Mouse (Mus musculus) embryonic facial prominence, embryonic 15.5 days (tissue): ENCODE measurements around the gene 4931406C07Rik. TPM values are rescaled to one million over a fixed set of nuclear protein-coding genes. Genes with fewer than 3 reads are reported as not detected.
A peak's percentile ranks its signal among the peaks of the same experiment; 100 is the strongest.
"Not testable (repeated sequence)": the region's sequence is repeated elsewhere in the genome, so short reads cannot be mapped to it uniquely, and the experiment has no call there.

Experiments used
- ATAC-seq: fragments of 200-750 bp; cut with Nextera tagmentation; 2 replicates; pipeline ENCODE4 v1.8.0; 2017; ENCODE audit warnings: low read depth, moderate TSS enrichment; ENCODE audit not compliant: insufficient number of reproducible peaks, low FRiP score, low TSS enrichment
- H3K27ac ChIP-seq: fragments of 300-500 bp; sonication (generic); replicated peaks from 2 replicates; pipeline ENCODE4 v1.5.1; 2015; ENCODE audit warnings: mild to moderate bottlenecking, inconsistent platforms
- H3K27me3 ChIP-seq: fragments of 300-500 bp; sonication (generic); 2 replicates; pipeline ENCODE4 v1.6.1; 2015; ENCODE audit warnings: inconsistent platforms
- H3K36me3 ChIP-seq: fragments of 300-500 bp; sonication (generic); 2 replicates; pipeline ENCODE4 v1.6.1; 2015; ENCODE audit warnings: mild to moderate bottlenecking, inconsistent platforms
- H3K4me1 ChIP-seq: fragments of 300-500 bp; sonication (generic); 2 replicates; pipeline ENCODE4 v1.6.1; 2015; ENCODE audit warnings: inconsistent platforms
- H3K4me2 ChIP-seq: fragments of 300-500 bp; sonication (generic); replicated peaks from 2 replicates; pipeline ENCODE4 v1.6.1; 2015; ENCODE audit warnings: mild to moderate bottlenecking, inconsistent platforms
- H3K4me3 ChIP-seq: fragments of 300-500 bp; sonication (generic); replicated peaks from 2 replicates; pipeline ENCODE4 v1.5.1; 2015; ENCODE audit warnings: mild to moderate bottlenecking, inconsistent platforms
- H3K9ac ChIP-seq: fragments of 300-500 bp; sonication (generic); 2 replicates; pipeline ENCODE4 v1.6.1; 2015; ENCODE audit warnings: inconsistent platforms
- H3K9me3 ChIP-seq: fragments of 300-500 bp; sonication (generic); replicated peaks from 2 replicates; pipeline ENCODE4 v1.6.1; 2016; ENCODE audit warnings: inconsistent platforms
- WGBS: fragments of 180-500 bp; shearing (Covaris S2); methylation state at CpG from one replicate; pipeline ENCODE4 v1.1.7; 2015; 5-methylcytosine and 5-hydroxymethylcytosine counted together
- polyA plus RNA-seq: library from polyadenylated mRNA; unstranded; fragments of >200 nt; fragmentation: Nextera tagmentation; extraction: Ambion mirVana; gene quantifications from 2 replicates; pipeline ENCODE4 v1.2.1, GENCODE M21; 2015

4931406C07Rik gene
- polyA plus RNA-seq, result 9.8 and 12.5 TPM in 2 replicates

- peak; percentile 72 for ATAC-seq
- Histone ChIP-seq H3K9me3 (no peaks in the 10 kb centered on the region), H3K9ac (peak within 1 kb of the TSS; percentile 95), H3K4me3 (peak within 1 kb of the TSS; percentile 81), H3K36me3 (peaks cover 21% of the 10 kb centered on the region), H3K4me1 (peaks cover 21% of the 10 kb centered on the region), H3K4me2 (peak within 1 kb of the TSS; percentile 69), H3K27me3 (no peaks in the 10 kb centered on the region), H3K27ac (peak within 1 kb of the TSS; percentile 91)
- 0% methylated on average over 35 of the region's 35 CpGs for WGBS
Observed at GRCm38 (mm10) chr9:15306398-15307119, at the start of gene 4931406C07Rik. TSS of gene 4931406C07Rik (minus strand) at chr9:15306448.

DNA sequence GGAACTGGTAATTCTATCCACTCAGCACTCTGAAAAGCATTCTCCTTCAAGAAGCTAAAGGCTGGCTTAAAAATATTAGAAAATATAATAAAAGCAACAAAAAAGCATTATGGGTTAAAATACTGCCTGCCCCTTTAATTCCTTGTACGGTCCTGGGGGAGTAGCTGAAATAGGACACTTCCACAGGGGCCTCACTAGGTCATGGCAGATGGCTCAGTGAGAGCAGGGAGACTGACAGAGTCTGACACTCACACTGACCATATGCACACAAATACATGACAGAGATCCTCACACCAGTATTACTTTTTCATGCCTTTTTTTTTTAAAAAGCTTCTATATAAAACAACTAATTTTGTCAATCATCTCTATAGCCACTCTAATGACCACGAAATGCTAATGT, 43.7 kb upstream of the 4931406C07Rik start:
- no peak overlapping the region for H3K4me2 ChIP-seq
- H3K27ac ChIP-seq, result no peak overlapping the region
- no peaks in the 10 kb centered on the region for H3K9me3 ChIP-seq
- H3K27me3 ChIP-seq, result no peaks in the 10 kb centered on the region
- H3K36me3 ChIP-seq, result peaks cover 38% of the 10 kb centered on the region
- WGBS, result 47% methylated on average over 2 of the region's 2 CpGs
- H3K9ac ChIP-seq, result no peak overlapping the region
- no peak overlapping the region for H3K4me3 ChIP-seq
- H3K4me1 ChIP-seq, result no peaks in the 10 kb centered on the region
- no peak for ATAC-seq

GRCm38 (mm10) chr9:15337776-15338175, 31.5 kb upstream of the 4931406C07Rik start:
- H3K9ac ChIP-seq, result no peak overlapping the region
- H3K4me3 ChIP-seq, result no peak overlapping the region
- H3K4me2 ChIP-seq, result no peak overlapping the region
- peaks cover 69% of the 10 kb centered on the region for H3K36me3 ChIP-seq
- no peaks in the 10 kb centered on the region for H3K27me3 ChIP-seq
- no peak for ATAC-seq
- H3K4me1 ChIP-seq, result no peaks in the 10 kb centered on the region
- H3K27ac ChIP-seq, result no peak overlapping the region
- 87% methylated on average over 4 of the region's 4 CpGs for WGBS
- no peaks in the 10 kb centered on the region for H3K9me3 ChIP-seq

DNA sequence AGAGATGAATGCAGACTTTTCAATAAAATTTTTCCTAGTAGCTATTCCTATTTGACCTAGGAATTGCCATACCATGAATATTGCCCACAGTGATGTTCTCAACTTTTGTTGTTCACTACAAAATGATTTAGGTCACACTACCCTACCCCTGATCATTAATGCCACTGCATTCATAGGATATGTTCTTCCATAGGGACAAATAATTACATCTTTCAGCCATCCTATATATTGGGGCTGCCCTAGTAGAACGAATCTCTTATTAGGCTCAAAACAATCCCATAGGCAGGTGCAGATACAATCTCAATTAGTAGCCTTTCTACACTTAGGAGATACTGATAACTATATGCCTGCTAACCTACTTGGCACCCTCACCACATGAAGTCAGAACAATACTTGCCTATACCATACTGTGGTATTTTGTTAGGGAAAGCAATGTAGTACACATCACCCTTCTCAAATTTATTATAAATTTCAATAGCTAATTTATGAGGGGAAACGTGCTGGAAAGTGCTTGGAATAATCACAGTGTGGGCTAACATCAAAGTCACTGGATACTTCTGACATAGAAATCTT, 12.0 kb upstream of the 4931406C07Rik start:
- WGBS, result 73% methylated on average over 2 of the region's 2 CpGs
- Histone ChIP-seq H3K27me3 (no peaks in the 10 kb centered on the region), H3K27ac (no peak overlapping the region), H3K4me1 (no peaks in the 10 kb centered on the region), H3K36me3 (peaks cover 63% of the 10 kb centered on the region), H3K9ac (no peak overlapping the region), H3K4me2 (no peak overlapping the region), H3K4me3 (no peak overlapping the region), H3K9me3 (no peaks in the 10 kb centered on the region)
- peak; percentile 63; the same call in 1 of the 2 replicates for ATAC-seq

DNA sequence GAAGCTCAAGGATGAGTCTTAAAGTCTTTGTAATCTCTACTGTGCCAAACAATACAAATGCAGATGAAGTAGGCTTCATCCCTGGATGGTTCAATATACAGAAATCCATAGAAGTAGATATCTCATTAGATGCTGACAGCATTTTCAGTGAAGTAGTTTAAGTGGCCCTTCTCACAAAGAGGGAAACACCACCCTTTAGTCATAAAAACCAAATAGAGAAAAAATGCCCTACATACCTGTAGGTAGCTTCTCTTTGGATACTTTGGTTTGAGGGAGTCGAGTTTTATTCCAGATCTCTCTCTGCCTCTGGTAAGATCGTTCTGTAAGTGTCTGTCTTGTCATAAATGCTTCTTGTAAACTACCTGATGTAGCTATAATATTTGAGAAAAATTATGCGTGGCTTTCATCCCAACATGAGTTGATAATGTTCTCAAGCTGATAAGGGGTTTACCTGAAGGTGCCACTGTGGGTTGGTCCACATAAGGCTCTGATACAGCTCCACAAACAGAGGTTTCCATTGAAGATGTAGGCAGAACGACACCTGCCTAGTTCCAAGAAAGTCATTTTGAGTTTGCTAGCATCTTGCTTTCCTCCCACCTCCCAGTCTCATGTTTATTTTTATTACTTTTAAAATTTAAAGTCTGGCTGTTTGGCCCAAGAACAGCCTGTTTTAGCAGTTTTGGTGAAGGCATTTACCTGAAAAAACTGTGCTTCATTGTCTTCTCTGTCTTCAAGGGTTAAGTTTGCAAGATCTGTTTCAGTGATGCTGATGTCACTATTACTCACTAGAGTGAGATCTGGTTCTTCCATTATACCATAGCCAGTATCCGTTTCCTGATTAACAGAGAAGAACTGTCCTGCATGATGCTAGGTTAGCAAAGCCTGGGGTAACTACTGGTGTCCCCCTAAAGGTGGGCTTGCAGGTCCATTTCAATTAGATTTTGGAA, 11.2 kb upstream of the 4931406C07Rik start:
- ATAC-seq, result no peak
- Histone ChIP-seq H3K36me3 (peaks cover 61% of the 10 kb centered on the region), H3K9ac (no peak overlapping the region), H3K4me2 (no peak overlapping the region), H3K4me1 (no peaks in the 10 kb centered on the region), H3K27ac (no peak overlapping the region), H3K27me3 (no peaks in the 10 kb centered on the region), H3K4me3 (no peak overlapping the region), H3K9me3 (no peaks in the 10 kb centered on the region)
- WGBS, result 58% methylated on average over 5 of the region's 5 CpGs

DNA sequence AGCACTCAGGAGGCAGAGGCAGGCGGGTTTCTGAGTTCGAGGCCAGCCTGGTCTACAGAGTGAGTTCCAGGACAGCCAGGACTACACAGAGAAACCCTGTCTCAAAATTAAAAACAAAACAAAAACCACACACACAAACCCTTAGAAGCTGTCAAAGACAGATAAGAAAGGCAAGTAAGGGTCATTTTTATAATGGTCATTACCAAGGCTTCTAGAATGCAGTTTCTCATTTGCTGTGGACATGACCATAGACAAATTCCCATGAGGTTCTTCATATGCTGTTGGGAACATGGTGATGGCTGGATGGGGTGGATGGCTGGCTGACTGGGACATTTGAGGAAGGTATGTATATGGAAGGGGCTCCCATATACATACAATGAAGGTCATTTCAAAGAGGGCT, 10.0 kb upstream of the 4931406C07Rik start:
- H3K27me3 ChIP-seq, H3K27ac ChIP-seq, H3K4me2 ChIP-seq, H3K9me3 ChIP-seq, ATAC-seq, H3K9ac ChIP-seq, H3K4me1 ChIP-seq, H3K4me3 ChIP-seq: not testable (repeated sequence)
- peaks cover 59% of the 10 kb centered on the region for H3K36me3 ChIP-seq
- WGBS, result 100% methylated on average over 2 of the region's 2 CpGs

- no peak for ATAC-seq
- H3K4me1 ChIP-seq, result no peaks in the 10 kb centered on the region
- no peaks in the 10 kb centered on the region for H3K9me3 ChIP-seq
- H3K4me2 ChIP-seq, result no peak overlapping the region
- H3K9ac ChIP-seq, result no peak overlapping the region
- H3K27me3 ChIP-seq, result no peaks in the 10 kb centered on the region
- peaks cover 69% of the 10 kb centered on the region for H3K36me3 ChIP-seq
- H3K27ac ChIP-seq, result no peak overlapping the region
- no peak overlapping the region for H3K4me3 ChIP-seq
- 96% methylated on average over 1 of the region's 1 CpGs for WGBS
Observed at GRCm38 (mm10) chr9:15314619-15315018, 8.4 kb upstream of the 4931406C07Rik start.

- Histone ChIP-seq H3K4me3 (no peak overlapping the region), H3K4me1 (peaks cover 6% of the 10 kb centered on the region), H3K4me2 (no peak overlapping the region), H3K36me3 (peaks cover 77% of the 10 kb centered on the region), H3K27me3 (no peaks in the 10 kb centered on the region), H3K9me3 (no peaks in the 10 kb centered on the region), H3K27ac (no peak overlapping the region), H3K9ac (no peak overlapping the region)
- WGBS, result 84% methylated on average over 5 of the region's 5 CpGs
- ATAC-seq, result no peak
Observed at GRCm38 (mm10) chr9:15313633-15314032, 7.4 kb upstream of the 4931406C07Rik start.

DNA sequence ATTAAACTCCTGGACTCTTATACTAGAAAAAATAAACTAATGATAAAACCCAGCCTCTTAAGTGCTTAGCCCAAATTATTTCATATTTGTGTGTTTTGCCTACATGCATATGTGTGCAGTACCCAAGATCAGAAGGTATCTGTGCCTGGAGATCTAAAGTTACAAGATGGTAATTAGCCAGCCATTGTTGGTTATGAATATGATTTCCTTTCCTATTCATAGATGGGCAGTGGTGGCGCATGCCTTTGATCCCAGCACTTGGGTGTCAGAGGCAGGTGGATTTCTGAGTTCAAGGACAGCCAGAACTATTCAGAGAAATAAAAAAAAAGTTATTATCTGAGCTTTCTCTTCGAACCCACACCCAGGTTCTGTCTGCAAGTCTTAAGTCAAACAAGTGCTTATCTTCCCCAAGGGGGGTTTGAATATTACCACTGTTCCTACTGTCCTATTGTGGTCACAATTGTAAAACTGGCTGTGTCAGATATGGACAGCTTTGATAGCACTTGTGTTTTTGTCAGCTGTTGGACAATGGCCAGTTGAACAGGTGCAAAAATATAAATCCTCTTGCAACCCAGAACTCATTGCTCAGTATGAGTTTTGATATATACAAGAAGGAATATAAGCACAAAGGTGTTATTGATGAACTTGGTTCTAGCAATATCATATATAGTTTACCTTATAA, 5.9 kb upstream of the 4931406C07Rik start:
- Histone ChIP-seq H3K27ac (no peak overlapping the region), H3K27me3 (no peaks in the 10 kb centered on the region), H3K4me3 (no peak overlapping the region), H3K36me3 (peaks cover 62% of the 10 kb centered on the region), H3K9ac (no peak overlapping the region), H3K4me1 (peaks cover 12% of the 10 kb centered on the region), H3K9me3 (no peaks in the 10 kb centered on the region), H3K4me2 (no peak overlapping the region)
- 89% methylated on average over 2 of the region's 2 CpGs for WGBS
- no peak for ATAC-seq

GRCm38 (mm10) chr9:15310179-15310578, 3.9 kb upstream of the 4931406C07Rik start:
- WGBS, result 91% methylated on average over 1 of the region's 1 CpGs
- H3K4me3 ChIP-seq, result no peak overlapping the region
- H3K27me3 ChIP-seq, result no peaks in the 10 kb centered on the region
- H3K9ac ChIP-seq, result no peak overlapping the region
- H3K27ac ChIP-seq, result no peak overlapping the region
- H3K4me2 ChIP-seq, result no peak overlapping the region
- H3K36me3 ChIP-seq, result peaks cover 53% of the 10 kb centered on the region
- ATAC-seq, result no peak
- H3K9me3 ChIP-seq, result no peaks in the 10 kb centered on the region
- H3K4me1 ChIP-seq, result peaks cover 21% of the 10 kb centered on the region

DNA sequence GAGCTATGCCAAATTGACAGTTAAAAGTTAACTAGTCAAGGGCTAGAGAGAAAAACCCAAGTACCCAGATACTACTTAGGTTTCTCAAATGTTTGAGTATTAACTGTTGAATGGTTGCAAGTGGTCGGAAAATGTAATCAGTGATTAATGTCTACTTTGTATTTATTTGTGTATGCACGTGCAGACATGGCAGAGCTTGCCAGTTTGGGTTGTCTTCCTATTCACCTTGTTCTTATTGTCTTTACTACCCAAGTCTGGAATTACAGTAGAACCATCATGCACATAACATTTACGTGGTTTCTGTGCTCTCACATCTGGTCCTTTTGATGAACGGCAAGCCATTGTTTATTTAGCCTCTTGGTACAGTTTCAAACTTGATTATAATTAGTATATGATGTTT, 3.2 kb upstream of the 4931406C07Rik start:
- 57% methylated on average over 4 of the region's 4 CpGs for WGBS
- peaks cover 21% of the 10 kb centered on the region for H3K4me1 ChIP-seq
- no peak overlapping the region for H3K9ac ChIP-seq
- no peaks in the 10 kb centered on the region for H3K27me3 ChIP-seq
- no peak for ATAC-seq
- no peak overlapping the region; the same call in 1 of the 2 replicates for H3K4me3 ChIP-seq
- no peaks in the 10 kb centered on the region for H3K9me3 ChIP-seq
- no peak overlapping the region for H3K4me2 ChIP-seq
- peaks cover 45% of the 10 kb centered on the region for H3K36me3 ChIP-seq
- no peak overlapping the region for H3K27ac ChIP-seq
